Mouse (Mus musculus) intestine, postnatal 0 days (tissue): ENCODE results near the gene Nmd3. TPM values are rescaled to one million over a fixed set of nuclear protein-coding genes. Genes with fewer than 3 reads are reported as not detected.

Experiments used
- ATAC-seq: fragments of 200-750 bp; cut with Nextera tagmentation; 2 replicates; pipeline ENCODE4 v1.8.0; 2017; ENCODE audit warnings: mild to moderate bottlenecking, moderate TSS enrichment, moderate library complexity
- H3K27ac ChIP-seq: fragments of 300-500 bp; sonication (generic); 2 replicates; pipeline ENCODE4 v1.5.1; 2014; ENCODE audit warnings: mild to moderate bottlenecking, low read depth, low read length, moderate library complexity
- H3K27me3 ChIP-seq: fragments of 300-500 bp; sonication (generic); replicated peaks from 2 replicates; pipeline ENCODE4 v1.6.1; 2014; ENCODE audit warnings: low read length, mixed read lengths; ENCODE audit not compliant: control insufficient read depth, insufficient read depth
- H3K36me3 ChIP-seq: fragments of 300-500 bp; sonication (generic); 2 replicates; pipeline ENCODE4 v1.6.1; 2014; ENCODE audit warnings: mild to moderate bottlenecking, moderate library complexity; ENCODE audit not compliant: control insufficient read depth, insufficient read depth
- H3K4me1 ChIP-seq: fragments of 300-500 bp; sonication (generic); replicated peaks from 2 replicates; pipeline ENCODE4 v1.6.1; 2014; ENCODE audit warnings: antibody characterized with exemption, low read length, mixed read lengths; ENCODE audit not compliant: control insufficient read depth, insufficient read depth
- H3K4me2 ChIP-seq: fragments of 300-500 bp; sonication (generic); replicated peaks from 2 replicates; pipeline ENCODE4 v1.6.1; 2014; ENCODE audit warnings: low read depth, mild to moderate bottlenecking, moderate library complexity
- H3K4me3 ChIP-seq: fragments of 300-500 bp; sonication (generic); 2 replicates; pipeline ENCODE4 v1.5.1; 2014; ENCODE audit warnings: low read depth, low read length
- H3K9ac ChIP-seq: fragments of 300-500 bp; sonication (generic); 2 replicates; pipeline ENCODE4 v1.6.1; 2014; ENCODE audit warnings: mild to moderate bottlenecking, low read depth, low read length
- H3K9me3 ChIP-seq: fragments of 300-500 bp; sonication (generic); 2 replicates; pipeline ENCODE4 v1.6.1; 2016; ENCODE audit warnings: mixed run types; ENCODE audit not compliant: control insufficient read depth
- CTCF ChIP-seq: sonication (generic); IDR thresholded peaks from 2 replicates; pipeline ENCODE4 v1.5.1; 2016; ENCODE audit warnings: low read depth, mild to moderate bottlenecking, control low read depth, antibody characterized with exemption, moderate library complexity
- WGBS: fragments of 180-500 bp; shearing (Covaris S2); extraction: QIAGEN DNeasy Blood & Tissue Kit; methylation state at CpG from one replicate; pipeline ENCODE4 v1.1.7; 2014; 5-methylcytosine and 5-hydroxymethylcytosine counted together
- polyA plus RNA-seq: library from polyadenylated mRNA; unstranded; fragments of >200 nt; fragmentation: Nextera tagmentation; extraction: Ambion mirVana; gene quantifications from 2 replicates; pipeline ENCODE4 v1.2.1, GENCODE M21; 2015

The Nmd3 gene
- polyA plus RNA-seq, 1 experiment from 2014 or later = 71.5 TPM

- Histone ChIP-seq H3K9me3 (no peaks in the 10 kb centered on the region), H3K36me3 (no peaks in the 10 kb centered on the region), H3K27me3 (no peaks in the 10 kb centered on the region), H3K4me3 (no peak overlapping the region), H3K4me1 (no peaks in the 10 kb centered on the region), H3K9ac (no peak overlapping the region), H3K27ac (no peak overlapping the region), H3K4me2 (no peak overlapping the region)
- peak; percentile 66 for TF ChIP-seq CTCF
- 40% methylated on average over 1 of the region's 1 CpGs for WGBS
- ATAC-seq = no peak
Measured at GRCm38 (mm10) chr3:69701905-69702304, 19.9 kb upstream of the Nmd3 start.

DNA sequence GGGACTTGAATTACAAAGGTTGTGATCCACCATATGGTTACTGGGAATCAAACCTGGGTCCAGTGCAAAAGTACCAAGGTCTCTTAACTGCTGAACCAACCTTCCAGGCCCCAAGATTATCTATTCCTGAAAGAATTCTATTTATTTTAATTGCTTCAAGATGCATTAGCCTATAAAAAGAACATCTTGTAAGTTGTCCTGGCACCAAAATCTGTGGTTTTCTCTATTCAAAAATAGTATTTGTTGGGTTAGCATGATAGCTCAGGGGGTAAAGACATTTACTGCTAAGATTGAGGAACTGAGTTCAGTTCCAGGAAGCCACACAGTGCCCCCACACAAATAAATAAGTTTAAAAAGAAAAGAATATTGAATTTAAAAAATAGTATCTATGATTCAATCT is 19.4 kb upstream of the Nmd3 start:
- no peak for TF ChIP-seq CTCF
- H3K9ac ChIP-seq = no peak overlapping the region
- H3K9me3 ChIP-seq = no peaks in the 10 kb centered on the region
- H3K4me2 ChIP-seq = no peak overlapping the region
- H3K4me3 ChIP-seq = no peak overlapping the region
- no peak overlapping the region for H3K27ac ChIP-seq
- H3K27me3 ChIP-seq = no peaks in the 10 kb centered on the region
- H3K36me3 ChIP-seq = no peaks in the 10 kb centered on the region
- no peaks in the 10 kb centered on the region for H3K4me1 ChIP-seq
- ATAC-seq = no peak

DNA sequence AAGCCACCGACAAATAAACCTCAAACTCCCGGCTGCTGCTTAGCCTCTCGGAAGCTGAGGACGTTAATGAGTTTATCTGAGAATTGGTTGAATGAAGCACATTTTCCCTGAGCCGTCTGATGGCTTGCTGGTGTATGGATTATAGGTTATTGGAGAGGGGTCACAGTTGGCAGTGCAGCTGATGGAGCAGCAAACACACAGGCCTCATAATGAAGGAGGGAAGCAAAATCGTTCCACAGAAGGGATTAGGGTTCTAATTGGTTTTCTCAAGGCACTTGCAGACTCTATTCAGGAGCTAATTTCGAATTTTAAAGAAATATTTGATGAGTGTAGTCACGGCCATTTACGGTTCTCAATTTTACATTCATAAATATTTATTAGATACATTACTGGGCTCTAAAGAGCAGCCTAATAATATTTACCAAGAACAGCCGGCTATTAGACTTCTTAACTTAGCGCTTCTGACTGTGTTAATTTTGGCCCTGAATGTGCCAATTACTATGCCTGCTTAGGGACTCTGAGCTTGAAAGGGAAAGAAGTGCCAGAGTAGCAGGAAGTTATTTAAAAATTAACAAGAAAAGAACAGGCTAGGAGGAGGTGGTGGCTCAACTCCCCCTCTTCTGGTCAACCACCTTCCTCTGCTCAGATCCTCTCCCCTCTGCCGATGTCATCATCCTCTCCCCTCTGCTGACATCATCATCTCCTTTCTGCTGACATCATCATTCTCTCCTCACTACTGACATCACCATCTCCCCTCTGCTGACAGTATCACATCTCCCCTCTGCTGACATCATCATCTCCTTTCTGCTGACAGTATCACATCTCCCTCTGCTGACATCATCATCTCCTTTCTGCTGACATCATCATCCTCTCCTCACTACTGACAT is 12.5 kb upstream of the Nmd3 start:
- Histone ChIP-seq H3K27ac (no peak overlapping the region), H3K9ac (no peak overlapping the region), H3K4me3 (no peak overlapping the region), H3K4me1 (no peaks in the 10 kb centered on the region), H3K27me3 (no peaks in the 10 kb centered on the region), H3K9me3 (no peaks in the 10 kb centered on the region), H3K4me2 (no peak overlapping the region), H3K36me3 (no peaks in the 10 kb centered on the region)
- ATAC-seq = 0 out of 2 replicates have a peak, but pooled peaks have one; percentile 13
- TF ChIP-seq CTCF = no peak
- WGBS = 55% methylated on average over 12 of the region's 12 CpGs

GRCm38 (mm10) chr3:69711907-69712600 is 9.7 kb upstream of the Nmd3 start:
- no peaks in the 10 kb centered on the region for H3K36me3 ChIP-seq
- 42% methylated on average over 8 of the region's 8 CpGs for WGBS
- no peak overlapping the region for H3K4me2 ChIP-seq
- H3K27ac ChIP-seq = no peak overlapping the region
- no peaks in the 10 kb centered on the region for H3K4me1 ChIP-seq
- TF ChIP-seq CTCF = no peak
- no peak for ATAC-seq
- H3K9ac ChIP-seq = no peak overlapping the region
- H3K9me3 ChIP-seq = no peaks in the 10 kb centered on the region
- no peaks in the 10 kb centered on the region for H3K27me3 ChIP-seq
- H3K4me3 ChIP-seq = no peak overlapping the region

DNA sequence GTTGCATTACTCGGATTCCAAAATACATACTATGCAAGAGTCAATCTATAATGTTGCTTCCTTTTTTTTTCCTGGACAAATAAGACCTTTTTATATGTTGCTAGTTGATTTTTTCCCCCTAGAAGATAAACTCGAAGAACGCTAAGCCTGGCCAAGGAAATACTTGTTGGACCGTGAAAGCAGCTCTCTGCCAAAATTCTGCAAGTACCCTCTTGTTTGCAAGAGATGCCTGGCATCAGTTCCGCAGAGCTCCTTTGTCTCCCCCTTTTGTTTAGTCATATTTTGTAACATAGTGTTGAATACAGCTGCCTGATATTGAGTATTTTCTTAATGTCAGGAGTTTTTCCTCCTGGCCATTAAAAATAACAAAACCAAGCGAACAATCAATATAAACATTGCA is 4.3 kb upstream of the Nmd3 start:
- Histone ChIP-seq H3K4me2 (no peak overlapping the region), H3K36me3 (no peaks in the 10 kb centered on the region), H3K4me1 (no peaks in the 10 kb centered on the region), H3K9me3 (no peaks in the 10 kb centered on the region), H3K27me3 (no peaks in the 10 kb centered on the region), H3K27ac (no peak overlapping the region), H3K4me3 (no peak overlapping the region), H3K9ac (no peak overlapping the region)
- no peak for ATAC-seq
- WGBS = 78% methylated on average over 6 of the region's 6 CpGs
- no peak for TF ChIP-seq CTCF

DNA sequence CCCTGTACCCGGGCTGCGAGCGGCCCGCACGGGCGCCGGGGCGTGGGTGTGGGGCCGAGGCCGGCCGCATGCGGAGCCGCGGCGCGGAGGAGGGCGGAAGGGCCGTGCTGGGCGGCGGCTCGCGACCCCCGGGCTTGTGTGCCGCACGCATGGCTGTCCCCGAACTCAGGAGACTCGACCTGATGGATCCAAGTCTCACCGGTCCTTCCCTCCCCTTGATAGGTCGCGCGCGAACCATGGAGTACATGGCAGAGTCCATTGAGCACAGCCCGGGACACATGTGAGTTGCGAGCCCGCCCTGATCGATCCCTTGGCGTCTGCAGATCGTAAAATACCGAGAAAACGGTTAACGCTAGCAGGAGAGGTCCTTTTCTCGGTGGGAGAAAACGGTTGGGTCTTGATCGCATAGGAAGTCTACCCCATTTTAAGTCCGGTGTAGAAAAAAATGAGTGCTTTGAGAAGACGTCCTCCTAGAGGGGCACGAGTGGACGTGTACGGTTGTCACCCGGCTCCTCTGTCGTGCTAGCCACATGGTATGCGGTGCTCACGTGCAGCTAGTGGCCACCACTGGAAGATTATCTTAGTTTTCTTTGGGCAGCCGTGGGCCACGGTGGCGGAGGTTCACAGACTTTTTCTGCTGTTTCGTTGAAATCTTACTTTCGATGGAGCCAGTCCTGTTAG is 542 bp downstream of the Nmd3 start:
- Histone ChIP-seq H3K4me2 (peak overlapping the region; percentile 90), H3K36me3 (peaks cover 7% of the 10 kb centered on the region), H3K4me3 (peak overlapping the region; percentile 94), H3K27ac (peak overlapping the region; percentile 88), H3K9ac (peak overlapping the region; percentile 92), H3K27me3 (no peaks in the 10 kb centered on the region), H3K4me1 (0 out of 2 replicates have a peak, but pooled peaks cover 2% of the 10 kb centered on the region), H3K9me3 (no peaks in the 10 kb centered on the region)
- TF ChIP-seq CTCF = 0 out of 2 replicates have a peak, but pooled peaks have one; percentile 10
- WGBS = under 1% methylated on average over 54 of the region's 58 CpGs
- ATAC-seq = peak; percentile 89
